Mouse (Mus musculus): Measurements from ENCODE around the gene Anks1b. TPM values are rescaled to one million over a fixed set of nuclear protein-coding genes. Genes with fewer than 3 reads are reported as not detected.

Anks1b gene
- polyA plus RNA-seq, 1 experiment from 2014 or later, result 78.3 TPM

DNA sequence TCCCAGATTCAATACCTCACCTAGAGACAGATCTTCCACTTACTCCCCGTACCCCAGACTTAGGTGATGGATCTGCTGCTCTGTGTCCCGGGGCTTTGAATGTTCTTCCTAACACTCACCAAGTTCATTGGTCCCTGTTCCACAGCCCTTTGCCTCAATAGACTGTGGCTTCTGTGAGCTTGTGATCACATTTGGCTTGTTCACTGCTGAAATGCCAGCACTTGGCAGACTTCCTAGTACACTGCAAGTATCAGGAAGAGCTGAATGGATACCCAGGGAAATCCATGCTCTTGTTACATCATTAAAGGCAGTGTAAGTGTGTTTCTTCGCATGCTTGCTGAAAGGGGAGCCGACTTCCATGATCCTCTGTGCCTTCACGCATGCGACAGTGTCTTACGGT lies 17.0 kb upstream of the Anks1b start:
- H3K9me3 ChIP-seq (ENCODE audit: control insufficient read depth, low read length), result no peaks in the 10 kb centered on the region
- H3K4me2 ChIP-seq (ENCODE audit: low read length), result no peak overlapping the region
- WGBS, result 82% methylated on average over 7 of the region's 7 CpGs
- H3K4me3 ChIP-seq (ENCODE audit: low read length), result no peak overlapping the region
- no peak overlapping the region for H3K9ac ChIP-seq (ENCODE audit: low read depth, low read length)
- no peak overlapping the region for H3K27ac ChIP-seq (ENCODE audit: low read depth, low read length)
- H3K4me1 ChIP-seq (ENCODE audit: control insufficient read depth, insufficient read depth, low read depth, low read length), result no peaks in the 10 kb centered on the region
- no peaks in the 10 kb centered on the region for H3K27me3 ChIP-seq (replicated peaks; ENCODE audit: control insufficient read depth, insufficient read depth, low read length)
- no peaks in the 10 kb centered on the region for H3K36me3 ChIP-seq (ENCODE audit: control insufficient read depth, insufficient read depth, low read length)
- 0 out of 2 replicates have a peak, but pooled peaks have one; percentile 34 for ATAC-seq

DNA sequence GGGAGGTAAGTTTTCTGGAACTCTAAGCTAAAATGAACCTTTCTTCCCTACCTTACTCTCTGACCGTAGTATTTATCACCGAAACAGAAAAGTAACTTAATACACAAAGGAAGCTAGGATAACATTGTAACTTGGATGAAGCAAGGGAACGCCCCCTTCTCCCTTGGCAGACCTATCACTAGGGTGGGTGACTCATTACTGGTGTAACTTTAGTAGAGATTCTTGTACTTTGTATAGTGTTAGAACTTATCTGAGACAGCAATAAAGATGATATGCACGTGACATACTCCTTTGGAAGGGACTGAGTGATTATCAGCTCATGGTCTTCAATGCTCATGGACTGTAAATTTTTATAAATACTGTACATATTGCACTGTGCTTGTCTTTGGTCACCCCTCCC lies 5.1 kb upstream of the Anks1b start:
- Histone ChIP-seq H3K36me3 (ENCODE audit: control insufficient read depth, insufficient read depth, low read length) (no peaks in the 10 kb centered on the region), H3K27me3 (replicated peaks; ENCODE audit: control insufficient read depth, insufficient read depth, low read length) (no peaks in the 10 kb centered on the region), H3K4me3 (ENCODE audit: low read length) (no peak overlapping the region), H3K4me1 (ENCODE audit: control insufficient read depth, insufficient read depth, low read depth, low read length) (peaks cover 5% of the 10 kb centered on the region; the same call in 1 of the 2 replicates), H3K27ac (ENCODE audit: low read depth, low read length) (no peak overlapping the region), H3K9me3 (ENCODE audit: control insufficient read depth, low read length) (no peaks in the 10 kb centered on the region), H3K9ac (ENCODE audit: low read depth, low read length) (no peak overlapping the region), H3K4me2 (ENCODE audit: low read length) (no peak overlapping the region)
- WGBS, result 90% methylated on average over 4 of the region's 4 CpGs
- no peak for ATAC-seq

DNA sequence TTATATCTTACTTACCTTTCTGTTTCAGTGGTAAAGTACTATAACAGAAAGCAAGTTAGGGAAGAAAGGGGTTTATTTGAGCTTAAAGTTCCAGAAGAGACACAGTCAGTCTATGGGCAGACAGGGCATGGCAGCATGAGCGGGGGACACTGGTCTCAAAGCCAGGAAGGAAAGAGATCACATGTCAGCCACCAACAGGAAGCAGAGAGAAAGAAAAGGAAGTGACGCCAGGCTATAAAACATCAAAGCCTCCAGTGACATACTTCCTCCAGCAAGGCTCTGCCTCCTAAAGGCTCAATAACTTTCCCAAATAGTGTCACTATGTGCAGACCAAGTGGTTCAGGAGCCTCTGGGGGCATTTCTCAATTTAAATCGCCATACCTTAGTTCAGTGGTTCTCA lies 4.5 kb upstream of the Anks1b start:
- 82% methylated on average over 3 of the region's 3 CpGs for WGBS
- H3K27ac ChIP-seq (ENCODE audit: low read depth, low read length), result no peak overlapping the region
- H3K4me2 ChIP-seq (ENCODE audit: low read length), result no peak overlapping the region
- H3K36me3 ChIP-seq (ENCODE audit: control insufficient read depth, insufficient read depth, low read length), result no peaks in the 10 kb centered on the region
- no peaks in the 10 kb centered on the region for H3K27me3 ChIP-seq (replicated peaks; ENCODE audit: control insufficient read depth, insufficient read depth, low read length)
- H3K4me1 ChIP-seq (ENCODE audit: control insufficient read depth, insufficient read depth, low read depth, low read length), result peaks cover 5% of the 10 kb centered on the region; the same call in 1 of the 2 replicates
- H3K9me3 ChIP-seq (ENCODE audit: control insufficient read depth, low read length), result no peaks in the 10 kb centered on the region
- H3K9ac ChIP-seq (ENCODE audit: low read depth, low read length), result no peak overlapping the region
- no peak overlapping the region for H3K4me3 ChIP-seq (ENCODE audit: low read length)
- no peak for ATAC-seq

DNA sequence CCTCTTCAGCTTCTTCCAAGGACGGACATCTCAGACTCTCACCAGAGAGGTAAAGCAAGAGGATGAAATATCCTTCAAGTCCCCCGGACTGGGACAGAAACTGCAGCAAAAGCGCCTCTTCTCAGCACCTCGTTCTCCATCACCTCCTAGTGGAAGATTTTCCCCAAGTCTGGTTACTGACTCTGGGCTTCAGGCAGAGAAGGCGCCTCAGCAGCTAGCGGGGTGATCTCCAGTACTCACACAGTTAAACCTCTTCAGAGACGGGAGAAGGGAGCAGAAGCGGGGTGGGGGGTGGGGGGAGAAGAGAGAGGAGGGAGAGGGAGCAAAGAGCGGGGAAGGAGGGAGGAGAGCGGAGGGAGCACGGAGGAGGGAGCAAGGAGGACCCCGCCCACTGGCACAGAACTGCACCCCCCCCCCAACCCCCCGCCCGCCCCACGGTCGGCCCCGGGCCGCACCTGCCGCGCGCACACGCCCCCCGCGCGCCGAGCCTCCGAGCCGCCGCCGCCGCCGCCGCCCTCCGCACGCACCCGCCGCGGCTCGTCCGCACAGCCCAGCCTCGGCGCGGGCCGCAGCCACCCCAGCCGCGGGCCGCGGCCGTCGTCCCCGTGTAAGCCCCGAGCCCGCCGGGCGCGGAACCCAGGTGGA lies 686 bp upstream of the Anks1b start:
- Histone ChIP-seq H3K27me3 (replicated peaks; ENCODE audit: control insufficient read depth, insufficient read depth, low read length) (no peaks in the 10 kb centered on the region), H3K4me1 (ENCODE audit: control insufficient read depth, insufficient read depth, low read depth, low read length) (peaks cover 12% of the 10 kb centered on the region), H3K9me3 (ENCODE audit: control insufficient read depth, low read length) (no peaks in the 10 kb centered on the region), H3K36me3 (ENCODE audit: control insufficient read depth, insufficient read depth, low read length) (no peaks in the 10 kb centered on the region), H3K9ac (ENCODE audit: low read depth, low read length) (peak overlapping the region; percentile 94), H3K27ac (ENCODE audit: low read depth, low read length) (peak overlapping the region; percentile 95), H3K4me2 (ENCODE audit: low read length) (peak overlapping the region; percentile 81), H3K4me3 (ENCODE audit: low read length) (peak overlapping the region; percentile 85)
- under 1% methylated on average over 14 of the region's 56 CpGs for WGBS
- ATAC-seq, result peak; percentile 95

DNA sequence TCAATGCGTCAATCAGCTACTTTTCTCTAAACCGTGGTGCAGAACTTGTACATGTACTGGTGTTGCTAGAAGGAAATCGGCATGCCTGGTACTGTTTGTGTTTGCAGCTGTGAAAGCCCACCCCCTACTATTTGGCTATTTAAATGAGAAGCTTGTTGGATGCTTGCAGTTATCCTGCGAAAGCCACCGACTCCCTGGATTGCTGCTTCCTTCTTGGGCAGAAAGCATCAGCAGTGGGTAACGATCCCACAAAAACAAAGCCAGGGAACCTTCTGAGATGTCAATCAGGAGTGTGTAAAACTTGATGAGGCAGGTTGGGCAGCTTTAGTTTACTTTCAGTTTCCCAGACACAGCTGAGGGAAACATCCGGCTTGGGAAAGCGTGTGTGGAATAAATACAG lies 727 bp downstream of the Anks1b start:
- Histone ChIP-seq H3K9me3 (ENCODE audit: control insufficient read depth, low read length) (no peaks in the 10 kb centered on the region), H3K27ac (ENCODE audit: low read depth, low read length) (peak overlapping the region; percentile 95), H3K36me3 (ENCODE audit: control insufficient read depth, insufficient read depth, low read length) (no peaks in the 10 kb centered on the region), H3K9ac (ENCODE audit: low read depth, low read length) (peak overlapping the region; percentile 94), H3K27me3 (replicated peaks; ENCODE audit: control insufficient read depth, insufficient read depth, low read length) (no peaks in the 10 kb centered on the region), H3K4me3 (ENCODE audit: low read length) (peak overlapping the region; percentile 85), H3K4me1 (ENCODE audit: control insufficient read depth, insufficient read depth, low read depth, low read length) (peaks cover 12% of the 10 kb centered on the region), H3K4me2 (ENCODE audit: low read length) (peak overlapping the region; percentile 81)
- ATAC-seq, result no peak
- 5% methylated on average over 8 of the region's 8 CpGs for WGBS

DNA sequence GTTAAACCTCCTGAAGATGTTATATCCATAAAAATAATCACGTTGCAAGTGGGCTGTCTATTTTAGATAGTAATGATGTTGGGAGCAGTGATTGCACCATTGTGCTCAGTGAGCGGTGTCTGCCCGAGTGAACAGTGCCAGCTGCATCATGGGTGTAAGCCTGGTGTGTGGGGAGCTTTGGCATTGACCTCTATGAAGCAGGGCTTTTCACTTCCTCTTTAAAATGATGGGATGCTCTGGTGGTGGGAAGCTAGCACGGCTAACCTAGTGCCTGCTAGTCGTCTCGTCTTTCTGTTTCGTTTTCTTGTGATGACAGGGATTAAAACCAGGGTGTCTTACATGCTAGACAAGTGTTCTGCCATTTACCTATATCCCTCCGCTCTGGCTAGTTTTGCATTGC lies 10.3 kb downstream of the Anks1b start:
- H3K4me1 ChIP-seq (ENCODE audit: control insufficient read depth, insufficient read depth, low read depth, low read length), result no peaks in the 10 kb centered on the region
- no peaks in the 10 kb centered on the region for H3K27me3 ChIP-seq (replicated peaks; ENCODE audit: control insufficient read depth, insufficient read depth, low read length)
- no peak for ATAC-seq
- H3K36me3 ChIP-seq (ENCODE audit: control insufficient read depth, insufficient read depth, low read length), result no peaks in the 10 kb centered on the region
- WGBS, result 79% methylated on average over 8 of the region's 8 CpGs
- no peak overlapping the region for H3K9ac ChIP-seq (ENCODE audit: low read depth, low read length)
- no peak overlapping the region for H3K4me3 ChIP-seq (ENCODE audit: low read length)
- H3K4me2 ChIP-seq (ENCODE audit: low read length), result no peak overlapping the region
- no peak overlapping the region for H3K27ac ChIP-seq (ENCODE audit: low read depth, low read length)
- no peaks in the 10 kb centered on the region for H3K9me3 ChIP-seq (ENCODE audit: control insufficient read depth, low read length)

DNA sequence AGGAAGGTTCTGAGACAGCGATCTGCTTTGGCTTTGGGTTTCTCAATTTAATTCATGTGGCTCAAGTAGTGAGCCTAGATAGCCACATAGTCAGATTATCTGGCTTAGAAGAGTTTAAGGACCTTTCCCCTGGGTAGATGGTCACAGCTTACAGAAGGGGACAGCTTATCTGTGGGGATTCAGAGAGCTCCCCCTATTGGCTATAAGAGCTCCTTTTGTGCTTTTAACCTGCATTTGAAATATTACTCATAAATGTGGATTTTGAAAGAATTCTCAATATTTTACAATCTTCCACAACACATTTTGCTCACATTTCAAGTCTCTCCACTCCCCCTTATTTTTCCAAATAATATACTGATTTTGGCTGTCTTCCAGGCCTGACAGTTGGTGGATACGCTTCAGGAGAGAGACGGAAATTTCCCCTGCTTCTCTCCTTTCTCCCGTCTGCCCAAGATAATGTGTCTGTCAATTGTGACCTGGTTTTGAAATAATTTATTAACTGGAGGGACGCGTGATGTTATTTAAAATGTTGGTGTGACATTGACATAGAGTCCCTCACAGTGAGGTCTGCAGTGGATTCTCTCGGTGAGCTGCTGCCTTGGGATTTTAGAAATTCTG lies 29.5 kb downstream of the Anks1b start:
- Histone ChIP-seq H3K4me3 (ENCODE audit: low read length) (no peak overlapping the region), H3K27ac (ENCODE audit: low read depth, low read length) (no peak overlapping the region), H3K9me3 (ENCODE audit: control insufficient read depth, low read length) (no peaks in the 10 kb centered on the region), H3K4me1 (ENCODE audit: control insufficient read depth, insufficient read depth, low read depth, low read length) (no peaks in the 10 kb centered on the region), H3K36me3 (ENCODE audit: control insufficient read depth, insufficient read depth, low read length) (no peaks in the 10 kb centered on the region), H3K27me3 (replicated peaks; ENCODE audit: control insufficient read depth, insufficient read depth, low read length) (no peaks in the 10 kb centered on the region), H3K9ac (ENCODE audit: low read depth, low read length) (no peak overlapping the region), H3K4me2 (ENCODE audit: low read length) (no peak overlapping the region)
- ATAC-seq, result no peak
- WGBS, result 46% methylated on average over 7 of the region's 7 CpGs

DNA sequence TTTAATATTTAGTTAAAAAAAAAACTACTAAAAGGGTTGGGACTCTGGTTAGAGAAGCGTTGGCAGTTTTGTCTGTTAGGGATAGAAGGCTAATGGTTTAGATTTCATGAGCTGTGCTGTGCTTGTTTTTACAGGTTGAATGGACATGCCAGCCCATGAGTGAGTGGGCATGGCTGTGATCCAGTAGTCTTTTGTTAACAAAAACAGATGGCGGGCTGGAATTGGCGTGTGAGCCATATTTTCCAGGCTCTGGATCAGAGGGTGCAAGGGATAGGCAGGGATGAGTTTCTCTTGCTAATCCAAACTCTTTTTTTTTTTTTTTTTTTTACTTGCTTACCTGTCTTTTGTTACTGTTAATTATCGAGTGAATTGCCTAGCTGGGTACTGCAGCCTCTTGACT lies 38.6 kb downstream of the Anks1b start:
- Histone ChIP-seq H3K36me3 (ENCODE audit: control insufficient read depth, insufficient read depth, low read length) (no peaks in the 10 kb centered on the region), H3K9me3 (ENCODE audit: control insufficient read depth, low read length) (no peaks in the 10 kb centered on the region), H3K27me3 (replicated peaks; ENCODE audit: control insufficient read depth, insufficient read depth, low read length) (no peaks in the 10 kb centered on the region), H3K4me2 (ENCODE audit: low read length) (no peak overlapping the region), H3K4me3 (ENCODE audit: low read length) (no peak overlapping the region), H3K4me1 (ENCODE audit: control insufficient read depth, insufficient read depth, low read depth, low read length) (no peaks in the 10 kb centered on the region), H3K27ac (ENCODE audit: low read depth, low read length) (no peak overlapping the region), H3K9ac (ENCODE audit: low read depth, low read length) (no peak overlapping the region)
- ATAC-seq, result peak; percentile 72; the same call in 1 of the 2 replicates
- WGBS, result 58% methylated on average over 4 of the region's 4 CpGs

DNA sequence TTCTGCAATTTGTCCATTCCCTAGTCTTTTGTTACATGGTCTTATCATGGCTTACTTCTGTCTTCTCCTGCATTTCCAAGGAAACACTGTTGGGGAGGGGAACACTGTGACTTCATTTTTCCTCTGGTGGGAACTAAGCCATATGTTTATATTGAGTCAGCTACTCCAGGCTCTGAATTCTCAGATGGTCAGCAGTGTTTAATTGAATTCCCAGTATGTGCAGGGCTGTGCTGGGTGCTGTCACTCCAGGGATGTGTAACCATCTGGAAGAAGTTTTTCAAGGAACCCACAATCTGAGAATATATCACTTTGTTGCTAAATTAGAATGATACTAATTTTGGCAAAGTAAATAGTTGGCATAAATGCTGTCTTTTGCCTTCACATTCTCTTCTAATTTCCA lies 39.9 kb downstream of the Anks1b start:
- H3K4me1 ChIP-seq (ENCODE audit: control insufficient read depth, insufficient read depth, low read depth, low read length), result no peaks in the 10 kb centered on the region
- no peak overlapping the region for H3K4me3 ChIP-seq (ENCODE audit: low read length)
- H3K9me3 ChIP-seq (ENCODE audit: control insufficient read depth, low read length), result no peaks in the 10 kb centered on the region
- H3K9ac ChIP-seq (ENCODE audit: low read depth, low read length), result no peak overlapping the region
- no peaks in the 10 kb centered on the region for H3K27me3 ChIP-seq (replicated peaks; ENCODE audit: control insufficient read depth, insufficient read depth, low read length)
- no peaks in the 10 kb centered on the region for H3K36me3 ChIP-seq (ENCODE audit: control insufficient read depth, insufficient read depth, low read length)
- ATAC-seq, result 0 out of 2 replicates have a peak, but pooled peaks have one; percentile 58
- H3K27ac ChIP-seq (ENCODE audit: low read depth, low read length), result no peak overlapping the region
- H3K4me2 ChIP-seq (ENCODE audit: low read length), result no peak overlapping the region

Measured in hindbrain, embryonic 16.5 days (tissue).